Mouse (Mus musculus) adrenal gland, adult 2 months (tissue): ENCODE results near the gene Ptprg. TPM values are rescaled to one million over a fixed set of nuclear protein-coding genes. Genes with fewer than 3 reads are reported as not detected.
"Not testable (repeated sequence)": the region's sequence is repeated elsewhere in the genome, so short reads cannot be mapped to it uniquely, and the experiment has no call there.

Source experiments
- DNase-seq: peaks from one replicate; pipeline ENCODE4 v3.0.0; 2021
- polyA plus RNA-seq: library from polyadenylated mRNA; depleted of rRNA; stranded (reverse); fragments of >200 nt; gene quantifications from 2 replicates; pipeline ENCODE4 v1.2.3, GENCODE M21; 2012
- total RNA-seq, 2 experiments: library from RNA; stranded (reverse); gene quantifications; 2 replicates each; pipeline ENCODE4 v1.2.3; 2021

Ptprg gene
- total and polyA plus RNA-seq, 3 experiments, result 92.6 to 130 (median 116) TPM

DNA sequence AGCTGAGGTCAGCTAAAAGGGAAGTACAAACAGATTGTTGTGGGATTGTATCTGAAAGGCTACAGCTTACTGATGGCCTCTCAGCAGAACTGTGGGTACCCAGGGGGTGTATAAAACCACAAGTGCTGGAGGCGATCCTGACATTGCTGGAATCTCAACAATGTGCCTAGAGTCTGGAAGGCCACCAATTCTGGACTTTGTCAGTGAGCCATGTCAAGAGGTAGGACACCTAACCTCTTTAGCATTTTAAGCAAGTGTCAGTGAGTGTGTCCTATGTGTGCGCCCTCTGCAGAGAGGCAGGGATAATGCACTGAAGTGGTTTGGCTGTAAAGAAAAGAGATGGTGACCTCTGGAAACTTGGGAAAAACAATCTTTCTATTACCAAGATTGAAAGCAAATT is 504.5 kb downstream of the Ptprg start:
- DNase-seq, result no peak

DNA sequence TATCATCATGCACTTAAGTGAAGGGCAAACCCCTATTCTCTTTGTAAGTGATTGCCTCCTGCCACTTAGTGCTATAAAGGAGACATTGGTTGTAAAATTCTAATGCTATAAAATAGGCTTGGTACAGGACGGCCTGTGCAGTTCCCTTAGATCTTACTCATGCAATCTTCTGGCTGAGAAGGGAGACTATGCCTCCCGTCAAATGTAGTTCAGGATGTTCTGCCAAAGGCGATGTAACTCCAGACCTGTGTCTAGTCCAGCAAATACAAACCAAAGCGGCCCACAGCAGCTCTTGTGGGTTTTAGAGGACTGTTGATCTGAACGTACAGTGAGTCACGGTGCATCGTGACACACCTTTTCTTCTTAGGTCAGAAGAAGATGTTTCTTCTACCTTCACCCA is 505.8 kb downstream of the Ptprg start:
- no peak for DNase-seq

DNA sequence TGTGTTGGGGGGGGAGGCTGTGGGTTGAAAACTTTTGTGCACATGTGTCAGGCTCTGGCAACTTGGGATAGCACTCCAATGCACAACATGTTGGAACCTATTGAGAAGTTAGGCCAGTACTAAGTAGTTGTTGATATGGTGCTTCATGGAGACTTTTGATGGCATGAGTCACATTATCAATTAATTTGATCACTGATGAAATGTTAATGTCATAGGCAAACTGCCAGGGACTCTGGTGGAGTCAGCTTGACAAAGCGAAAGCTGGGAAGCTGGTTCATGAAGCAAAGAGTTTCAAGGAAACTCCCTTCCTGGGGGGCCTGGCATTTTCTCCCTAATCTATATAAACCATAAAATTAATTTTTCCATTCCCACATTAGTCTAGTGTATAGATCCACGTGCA is 508.0 kb downstream of the Ptprg start:
- not testable (repeated sequence) for DNase-seq

DNA sequence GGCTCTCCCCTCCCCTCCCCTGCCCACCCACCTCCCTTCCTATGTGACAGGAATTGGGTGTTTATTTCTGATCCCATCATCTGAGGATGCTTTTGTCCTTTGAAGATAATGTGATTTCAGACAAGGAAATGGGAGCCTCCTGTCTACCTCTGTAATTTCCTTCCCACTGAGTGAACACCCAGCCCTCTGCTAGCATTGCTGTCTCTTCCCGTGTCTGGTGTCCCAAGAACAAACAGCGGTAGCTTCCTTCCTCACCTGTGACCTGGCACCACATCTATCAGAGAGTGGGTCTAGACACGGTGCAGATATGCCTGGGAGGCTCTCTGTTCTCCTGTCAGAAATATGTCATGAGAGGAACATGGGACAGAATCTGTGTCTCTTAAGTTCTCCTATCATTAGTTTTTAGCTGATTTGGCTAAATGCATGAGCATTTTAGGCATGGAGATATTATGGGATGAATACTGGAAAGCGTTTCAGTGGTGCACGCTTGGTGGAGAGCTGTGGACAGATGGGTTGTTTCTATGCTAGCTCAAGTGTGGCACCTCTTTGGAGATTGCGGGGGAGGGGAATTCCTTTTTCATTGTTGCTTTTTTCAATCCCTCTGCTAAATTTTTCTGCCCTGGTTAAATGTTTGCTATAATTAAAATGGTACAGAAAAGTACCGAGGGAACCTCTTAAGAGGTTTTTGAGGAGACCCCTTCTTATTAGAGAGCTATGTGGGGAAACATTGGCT is 509.5 kb downstream of the Ptprg start:
- peak; percentile 56 for DNase-seq

DNA sequence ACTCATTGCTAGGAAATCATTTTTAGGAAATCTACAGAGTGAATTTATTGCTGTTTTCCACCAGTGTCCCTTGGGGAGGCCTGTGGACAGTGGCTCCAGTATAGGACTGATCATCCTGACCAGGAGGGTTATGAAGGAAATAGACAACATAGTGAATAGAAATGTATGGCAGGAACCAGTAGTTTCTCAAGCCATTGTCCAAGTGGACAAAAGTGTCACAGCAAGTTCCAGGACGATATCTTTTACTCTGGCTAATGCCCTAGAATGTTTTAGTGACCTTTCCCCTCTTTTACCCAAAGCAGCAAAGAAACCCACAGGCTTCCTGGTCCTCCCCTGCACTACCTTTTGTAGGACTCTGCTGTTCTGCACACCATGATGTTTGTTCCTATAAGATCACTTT is 511.7 kb downstream of the Ptprg start:
- DNase-seq, result no peak

DNA sequence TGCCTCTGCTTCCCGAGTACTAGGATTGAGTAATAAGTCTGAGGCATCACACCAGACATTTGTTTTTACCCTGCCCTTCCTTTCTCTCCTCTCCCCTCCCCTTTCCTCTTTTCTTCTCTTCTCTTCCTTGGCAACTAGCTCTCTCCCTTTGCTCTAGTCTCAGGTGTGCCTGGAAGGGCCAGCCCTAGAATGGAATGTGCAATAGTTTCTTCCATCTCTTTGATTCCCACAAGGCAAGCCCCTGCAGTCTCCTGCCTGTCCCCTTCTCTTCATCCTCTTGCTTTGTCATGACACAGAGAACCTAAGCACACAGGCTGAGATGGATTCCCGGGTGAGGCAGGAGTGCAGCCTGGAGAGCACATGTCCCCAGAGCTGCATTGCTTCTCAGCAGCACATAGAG is 512.4 kb downstream of the Ptprg start:
- no peak for DNase-seq

DNA sequence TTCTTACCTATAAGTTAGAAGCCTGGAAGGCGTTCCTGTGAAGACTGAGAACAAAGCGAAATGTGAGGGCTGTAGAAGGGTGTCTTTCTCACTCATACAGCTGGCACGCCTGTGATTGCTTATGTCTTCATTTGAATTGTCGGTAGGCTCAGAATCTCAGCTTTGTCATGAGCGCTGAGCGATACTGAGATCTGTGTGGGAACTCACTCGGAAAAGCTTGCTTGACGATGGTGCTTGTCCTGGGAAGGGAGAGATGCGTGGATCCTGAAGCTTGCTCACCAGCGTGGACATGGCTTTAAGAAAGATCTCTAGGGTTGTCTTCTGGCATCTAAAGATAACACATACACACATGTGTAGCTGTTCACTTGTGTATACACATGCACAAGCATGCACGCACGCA is 516.4 kb downstream of the Ptprg start:
- no peak for DNase-seq

DNA sequence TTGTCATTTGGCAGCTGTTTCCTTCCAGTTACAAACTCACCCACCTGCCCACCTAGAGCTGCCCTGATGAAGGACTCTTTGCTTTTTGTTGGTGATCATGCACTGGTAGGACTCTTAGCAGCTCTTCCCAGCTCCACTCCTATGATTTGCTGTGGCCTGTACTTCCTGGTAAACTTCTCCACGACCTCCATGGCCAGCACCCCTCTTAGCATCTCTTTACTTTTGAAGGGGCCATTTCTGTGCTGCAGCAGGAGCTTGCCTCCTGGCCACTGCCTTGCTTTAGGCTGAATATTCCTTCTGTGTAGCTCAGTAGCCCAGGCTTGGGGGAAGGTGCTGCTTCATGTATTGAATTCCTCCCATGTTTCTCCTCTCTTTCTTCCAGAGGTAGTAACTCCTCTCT is 517.0 kb downstream of the Ptprg start:
- DNase-seq, result no peak

DNA sequence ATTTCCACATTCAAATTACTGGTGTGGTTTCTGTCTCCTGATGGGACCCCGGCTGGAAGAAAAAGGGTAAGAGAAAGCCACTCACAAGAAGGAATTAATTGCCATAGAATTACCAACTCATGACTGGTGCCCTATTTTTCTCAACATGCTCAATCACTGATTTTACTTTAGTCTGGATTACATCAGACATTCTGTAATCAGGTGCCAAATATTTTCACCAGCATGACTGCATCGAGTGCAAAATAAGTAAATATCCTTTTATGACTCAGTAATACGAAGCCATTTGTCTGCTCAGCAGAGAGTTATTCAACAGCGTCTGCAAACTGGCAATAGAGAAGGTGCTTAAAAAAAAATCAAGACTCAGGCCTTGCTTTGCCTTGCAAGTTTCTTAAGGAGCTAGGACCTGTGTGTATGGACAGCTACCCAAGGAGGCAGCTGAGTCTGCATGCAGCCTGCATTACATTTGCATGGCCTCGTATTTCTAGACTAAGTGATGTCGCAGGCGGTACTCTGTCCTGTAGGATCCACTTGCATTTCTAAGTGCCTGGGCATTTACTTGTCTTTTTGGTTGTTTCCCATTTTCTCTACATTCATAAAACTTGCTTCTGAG is 517.6 kb downstream of the Ptprg start:
- DNase-seq, result peak; percentile 10

DNA sequence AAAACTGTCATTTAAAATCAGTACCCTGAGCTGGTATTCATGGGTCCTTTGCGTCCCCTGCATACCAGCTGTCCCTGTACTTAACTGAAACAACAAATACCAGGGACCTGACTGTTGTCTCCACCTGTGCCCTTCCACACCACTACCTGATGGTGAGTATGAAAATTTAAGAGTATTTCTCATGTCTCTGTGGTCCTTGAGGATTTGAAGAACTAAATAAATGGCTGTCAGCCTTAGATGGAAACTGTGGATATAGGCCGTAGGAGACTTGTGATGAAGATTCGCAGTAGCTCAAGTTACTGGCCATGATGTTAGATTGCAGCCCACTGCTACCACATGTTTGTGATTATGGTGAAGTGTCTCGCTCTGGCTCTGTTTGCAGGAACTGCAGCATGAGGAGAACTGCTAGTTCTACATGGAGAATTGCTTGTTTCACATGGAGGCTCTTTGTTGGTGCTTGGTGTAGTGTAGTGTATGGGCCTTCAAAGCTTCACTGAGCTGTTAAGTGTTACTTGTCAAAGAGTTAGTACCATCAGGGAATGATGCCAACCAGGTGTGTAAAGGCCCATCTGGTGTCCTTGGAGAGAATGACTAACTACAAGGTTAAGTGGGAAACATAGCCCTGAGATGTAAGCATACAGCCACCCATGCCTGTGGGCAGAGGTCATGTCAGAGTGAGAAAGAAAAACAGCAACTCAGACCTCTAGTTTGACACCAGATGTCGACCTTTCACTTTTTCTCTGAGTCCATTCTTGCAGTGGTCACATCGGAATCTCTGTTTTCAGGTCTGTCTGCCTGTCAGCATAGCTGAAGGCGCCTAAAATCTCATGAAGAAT is 518.9 kb downstream of the Ptprg start:
- no peak for DNase-seq

DNA sequence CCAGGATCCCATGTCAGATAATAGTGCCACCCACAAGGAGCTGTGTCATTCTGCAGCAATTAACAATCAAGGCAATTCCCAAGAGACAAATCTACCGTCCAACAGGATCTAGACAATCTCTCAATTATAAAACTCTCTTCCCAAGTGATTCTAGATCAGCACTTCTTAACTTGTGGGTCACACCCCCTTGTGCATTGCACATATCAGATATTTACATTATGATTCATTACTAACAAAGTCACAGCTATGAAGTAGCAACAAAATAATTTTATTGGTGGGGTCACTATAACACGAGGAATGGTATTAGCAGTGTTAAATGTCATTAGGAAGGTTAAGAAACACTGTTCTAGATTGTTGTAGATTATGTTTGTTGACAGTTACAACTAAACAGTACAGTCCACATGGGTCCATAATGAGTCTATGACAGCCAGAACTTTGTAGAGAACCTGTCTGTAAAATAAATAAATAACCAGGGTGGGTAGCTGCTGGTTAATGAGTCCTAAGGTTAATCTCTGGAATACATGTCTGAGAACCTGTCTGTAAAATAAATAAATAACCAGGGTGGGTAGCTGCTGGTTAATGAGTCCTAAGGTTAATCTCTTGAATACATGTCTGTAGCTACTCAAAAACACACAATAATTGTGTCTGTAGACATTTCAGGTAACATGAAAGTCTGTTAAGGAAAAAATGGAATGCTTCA is 520.2 kb downstream of the Ptprg start:
- no peak for DNase-seq

DNA sequence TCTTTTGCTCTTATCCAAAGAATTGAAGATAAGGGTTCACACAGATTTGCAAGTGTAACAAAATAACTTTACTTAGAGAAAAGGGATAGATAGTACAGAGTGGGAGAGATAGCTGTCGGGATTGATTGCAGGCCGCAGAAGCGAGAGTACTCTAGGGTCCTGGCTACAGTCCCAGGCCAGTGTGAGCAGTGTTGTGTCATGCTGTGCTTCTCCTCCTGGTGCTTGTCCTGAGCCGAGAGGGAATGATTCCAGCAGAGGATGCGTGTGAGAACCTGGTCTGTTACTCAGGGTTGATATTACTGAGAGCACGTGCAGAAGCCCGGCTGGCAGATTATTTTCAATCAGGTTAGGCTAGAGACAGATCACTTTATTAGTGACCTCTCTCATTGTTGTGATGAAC is 523.9 kb downstream of the Ptprg start:
- no peak for DNase-seq

DNA sequence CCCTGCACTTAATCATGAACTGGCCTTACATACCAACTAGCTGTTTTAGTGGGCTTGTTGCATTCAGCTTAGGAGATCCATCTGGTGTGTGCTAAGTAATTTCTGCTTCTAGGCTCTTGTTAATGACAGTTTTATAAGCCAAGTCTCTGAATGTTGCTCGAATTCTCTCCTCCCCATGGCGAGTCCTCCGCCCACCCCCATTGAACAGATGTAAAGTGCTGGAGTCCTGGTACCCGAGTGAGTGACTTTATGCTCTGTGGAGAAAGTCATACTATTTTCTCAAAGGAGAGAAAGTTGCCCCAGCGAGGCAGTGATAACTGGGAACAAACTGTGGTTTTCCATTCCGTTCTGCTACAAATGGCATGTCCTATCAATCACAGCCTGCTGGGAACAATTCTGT is 525.9 kb downstream of the Ptprg start:
- DNase-seq, result no peak

DNA sequence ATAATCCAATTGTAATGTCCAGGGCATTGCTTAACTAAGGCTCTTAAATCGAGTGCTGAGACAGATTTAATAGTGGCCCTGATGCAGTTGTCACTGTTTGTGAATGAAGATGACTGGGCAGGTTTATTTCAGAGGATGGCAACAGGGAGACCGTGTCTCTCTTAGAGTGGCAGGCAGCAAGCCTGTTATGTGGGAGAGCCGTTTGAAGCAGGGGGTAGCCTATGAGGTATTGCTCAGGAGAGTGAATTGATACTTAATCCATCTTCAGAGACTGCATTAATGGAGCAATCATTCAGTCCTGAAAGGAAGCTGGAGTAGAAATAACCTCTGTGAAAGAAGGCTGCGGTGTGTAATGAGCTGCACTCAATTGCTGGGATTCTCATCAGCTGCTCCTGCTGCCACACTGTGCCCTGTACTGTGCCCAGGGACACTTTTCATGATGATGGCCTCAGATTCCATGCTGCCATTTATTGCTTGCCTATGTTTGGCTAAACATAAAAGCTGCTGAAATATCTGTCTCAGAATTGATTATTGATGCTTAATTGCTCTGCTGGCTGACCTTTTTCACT is 526.6 kb downstream of the Ptprg start:
- no peak for DNase-seq

DNA sequence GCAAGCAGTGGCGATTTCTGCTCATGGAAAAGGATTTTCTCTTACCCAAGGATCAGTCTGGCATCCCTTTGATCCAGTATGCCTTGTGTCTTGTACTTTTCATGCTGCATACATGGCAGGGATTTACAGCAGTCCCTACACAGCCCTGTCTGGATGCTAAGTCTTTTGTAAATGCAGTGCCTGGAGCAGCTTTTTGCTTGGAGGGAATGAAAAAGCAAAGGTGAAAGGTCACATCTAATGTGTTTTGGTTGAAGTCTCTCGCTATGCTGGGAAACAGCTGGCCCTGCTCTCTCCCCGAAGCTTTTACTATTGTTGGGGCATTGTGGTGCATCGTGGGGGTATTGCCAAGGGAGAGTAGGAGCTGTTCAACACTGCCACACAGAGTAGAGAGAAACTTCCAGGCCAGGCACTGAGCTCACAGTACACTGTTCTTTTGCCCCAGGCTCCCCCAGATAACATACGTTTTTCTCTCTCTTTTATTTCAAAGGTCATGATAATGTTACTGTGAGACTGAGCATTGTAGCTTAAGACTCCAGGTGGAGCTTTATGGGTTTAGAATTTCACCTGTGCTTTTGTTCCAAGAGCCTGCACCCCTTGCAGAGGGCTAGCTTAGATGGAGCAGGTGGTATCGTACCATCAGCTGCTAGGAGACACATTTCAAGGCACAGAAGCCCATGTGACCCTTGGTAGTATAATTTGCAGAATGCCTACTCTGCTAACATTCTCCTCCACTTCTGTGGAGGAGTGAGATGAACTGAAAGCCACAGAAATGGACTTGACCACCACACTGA is 529.0 kb downstream of the Ptprg start:
- no peak for DNase-seq

DNA sequence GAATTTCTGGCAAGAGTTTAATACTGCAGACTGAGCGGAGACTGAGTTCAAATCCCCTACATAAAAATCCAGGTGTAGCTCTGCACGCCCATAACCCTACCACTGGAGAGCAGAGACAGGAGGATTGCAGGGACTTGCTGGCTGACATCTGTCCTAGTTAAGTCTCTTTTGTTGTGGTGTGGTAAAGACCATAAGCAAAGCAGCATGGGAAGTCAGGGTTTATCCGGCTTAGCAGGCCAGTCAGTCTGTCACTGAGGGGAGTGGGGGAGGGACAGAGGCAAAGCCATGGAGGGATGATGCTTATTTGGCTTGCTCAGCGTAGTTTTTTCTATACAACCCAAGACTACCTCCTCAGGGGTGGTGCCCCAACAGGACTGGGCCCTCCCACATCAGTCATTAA is 530.7 kb downstream of the Ptprg start:
- no peak for DNase-seq

DNA sequence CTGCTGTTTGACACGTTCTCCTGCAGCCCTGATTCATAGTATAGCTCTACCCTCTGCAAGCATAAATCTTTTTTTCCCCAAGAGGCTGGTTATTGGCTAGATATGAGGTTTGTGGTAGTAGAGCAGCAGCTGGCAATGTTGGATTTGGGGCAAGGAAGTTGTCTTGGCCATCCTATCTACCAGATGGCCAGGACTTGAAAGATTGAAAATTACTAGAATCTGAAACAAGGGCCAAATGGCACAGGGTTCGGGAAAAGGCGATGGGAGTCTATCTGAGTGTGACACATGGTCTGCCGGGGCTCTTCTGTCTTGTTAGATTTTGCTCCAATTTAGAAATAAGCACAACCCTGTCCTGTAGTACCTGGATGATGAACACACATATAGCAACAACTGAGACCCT is 531.7 kb downstream of the Ptprg start:
- no peak for DNase-seq

DNA sequence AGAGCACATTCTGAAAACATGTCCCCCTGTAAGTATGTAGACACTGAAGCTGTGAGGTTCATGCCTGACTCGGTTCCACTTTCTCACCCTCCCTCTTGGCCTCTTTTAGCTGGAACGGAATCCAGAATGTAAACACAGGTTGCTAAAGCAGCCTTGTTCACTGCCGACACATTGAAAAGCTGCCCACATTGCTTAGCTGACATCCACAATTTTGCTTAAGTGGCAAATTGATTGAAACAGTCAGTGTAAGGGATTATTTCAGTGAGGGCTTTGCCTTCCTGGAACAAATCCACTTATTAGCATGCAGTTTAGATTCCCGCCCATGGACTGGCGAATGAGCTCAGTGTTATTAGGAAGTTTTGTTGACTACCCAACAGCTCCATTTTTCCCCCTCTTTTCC is 532.8 kb downstream of the Ptprg start:
- DNase-seq, result no peak

DNA sequence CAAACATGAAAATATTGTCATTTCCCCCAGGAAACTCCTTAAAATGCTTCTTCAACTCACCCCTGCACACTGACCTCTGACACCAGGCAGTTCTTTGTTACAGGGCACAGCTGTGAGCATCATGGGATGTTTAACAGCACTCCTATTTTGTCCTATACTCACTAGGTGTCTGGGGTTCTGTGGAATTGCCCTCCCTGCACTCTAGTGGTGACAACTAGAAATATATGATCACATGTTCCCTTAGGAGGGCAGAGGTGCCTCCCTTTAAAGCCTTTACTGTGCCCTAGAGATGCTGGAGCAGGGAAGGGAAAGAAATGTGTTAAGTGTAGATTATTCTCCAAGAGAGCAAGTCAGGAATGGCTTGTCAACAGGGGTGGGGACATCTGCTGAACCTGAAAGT is 536.6 kb downstream of the Ptprg start:
- DNase-seq, result no peak

DNA sequence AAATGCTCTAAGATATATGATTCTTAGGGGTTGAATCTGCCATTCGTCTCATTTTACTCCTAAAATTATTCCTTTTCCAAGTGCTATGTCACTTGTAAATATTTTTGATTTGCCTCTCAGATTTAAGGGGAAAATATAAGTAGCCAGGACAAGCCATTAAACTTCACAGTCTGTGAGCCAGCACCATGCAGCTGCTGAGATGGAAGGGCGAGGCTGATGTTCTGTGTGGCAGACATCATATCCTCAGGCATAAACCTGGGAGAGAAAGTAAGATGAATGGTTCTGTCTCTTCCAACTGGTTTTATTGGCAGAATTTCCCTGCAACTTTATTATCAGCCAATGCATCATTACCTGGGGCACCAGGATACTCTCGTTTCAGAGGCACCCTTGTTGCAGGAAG is 538.4 kb downstream of the Ptprg start:
- DNase-seq, result no peak
